Mouse (Mus musculus) midbrain, embryonic 10.5 days (tissue): ENCODE data around the gene Iqgap2. TPM values are rescaled to one million over a fixed set of nuclear protein-coding genes. Genes with fewer than 3 reads are reported as not detected.

ENCODE experiments used
- DNase-seq: peaks from one replicate; pipeline ENCODE4 v3.0.0-alpha.2; 2017; ENCODE audit warnings: low spot score
- H3K27ac ChIP-seq: fragments of 300-500 bp; sonication (generic); replicated peaks from 2 replicates; pipeline ENCODE4 v1.5.1; 2016; ENCODE audit warnings: mild to moderate bottlenecking
- H3K27me3 ChIP-seq: fragments of 300-500 bp; sonication (generic); 2 replicates; pipeline ENCODE4 v1.6.1; 2016; ENCODE audit warnings: low read depth, mild to moderate bottlenecking; ENCODE audit not compliant: poor library complexity, severe bottlenecking
- H3K36me3 ChIP-seq: fragments of 300-500 bp; sonication (generic); 2 replicates; pipeline ENCODE4 v1.6.1; 2016; ENCODE audit warnings: mild to moderate bottlenecking, moderate library complexity
- H3K4me1 ChIP-seq: fragments of 300-500 bp; sonication (generic); 2 replicates; pipeline ENCODE4 v1.6.1; 2016
- H3K4me3 ChIP-seq: fragments of 300-500 bp; sonication (generic); 2 replicates; pipeline ENCODE4 v1.5.1; 2016; ENCODE audit warnings: mild to moderate bottlenecking, moderate library complexity
- H3K9me3 ChIP-seq: fragments of 300-500 bp; sonication (generic); replicated peaks from 2 replicates; pipeline ENCODE4 v1.6.1; 2016; ENCODE audit warnings: mild to moderate bottlenecking
- WGBS: fragments of 180-500 bp; shearing (Covaris S2); methylation state at CpG from one replicate; pipeline ENCODE4 v1.1.7; 2016; 5-methylcytosine and 5-hydroxymethylcytosine counted together
- polyA plus RNA-seq: library from polyadenylated mRNA; unstranded; fragments of >200 nt; fragmentation: Nextera tagmentation; extraction: Ambion mirVana; gene quantifications from 2 replicates; pipeline ENCODE4 v1.2.1, GENCODE M21; 2016

Iqgap2 gene
- polyA plus RNA-seq, 1 experiment from 2014 or later, result 13.9 TPM

- WGBS, result 90% methylated on average over 4 of the region's 4 CpGs
- Histone ChIP-seq H3K4me1 (peaks cover 6% of the 10 kb centered on the region), H3K4me3 (no peak overlapping the region), H3K27me3 (no peaks in the 10 kb centered on the region), H3K36me3 (peaks cover 77% of the 10 kb centered on the region), H3K9me3 (no peaks in the 10 kb centered on the region), H3K27ac (no peak overlapping the region)
- no peak for DNase-seq
Measured at GRCm38 (mm10) chr13:95647248-95647647, 244.5 kb downstream of the Iqgap2 start.

GRCm38 (mm10) chr13:95646687-95647111 lies 245.0 kb downstream of the Iqgap2 start:
- DNase-seq, result no peak
- Histone ChIP-seq H3K27ac (no peak overlapping the region), H3K9me3 (no peaks in the 10 kb centered on the region), H3K4me3 (no peak overlapping the region), H3K36me3 (peaks cover 75% of the 10 kb centered on the region), H3K4me1 (peaks cover 6% of the 10 kb centered on the region), H3K27me3 (no peaks in the 10 kb centered on the region)
- WGBS, result 78% methylated on average over 9 of the region's 9 CpGs

GRCm38 (mm10) chr13:95643740-95644139 lies 248.0 kb downstream of the Iqgap2 start:
- DNase-seq, result no peak
- 83% methylated on average over 7 of the region's 7 CpGs for WGBS
- H3K27ac ChIP-seq, result no peak overlapping the region

GRCm38 (mm10) chr13:95641061-95641986 lies 250.4 kb downstream of the Iqgap2 start:
- peaks cover 60% of the 10 kb centered on the region for H3K36me3 ChIP-seq
- no peak for DNase-seq
- H3K27me3 ChIP-seq, result no peaks in the 10 kb centered on the region
- peaks cover 28% of the 10 kb centered on the region for H3K4me1 ChIP-seq
- 94% methylated on average over 17 of the region's 17 CpGs for WGBS
- H3K27ac ChIP-seq, result no peak overlapping the region
- H3K4me3 ChIP-seq, result no peak overlapping the region
- H3K9me3 ChIP-seq, result no peaks in the 10 kb centered on the region

More at GRCm38 (mm10) chr13:95643740-95644139, 248.0 kb downstream of the Iqgap2 start:
- Histone ChIP-seq H3K4me3 (no peak overlapping the region), H3K27me3 (no peaks in the 10 kb centered on the region), H3K4me1 (peaks cover 17% of the 10 kb centered on the region), H3K36me3 (peaks cover 65% of the 10 kb centered on the region), H3K9me3 (no peaks in the 10 kb centered on the region)

- Histone ChIP-seq H3K27ac (no peak overlapping the region), H3K36me3 (peaks cover 51% of the 10 kb centered on the region), H3K27me3 (no peaks in the 10 kb centered on the region), H3K9me3 (no peaks in the 10 kb centered on the region), H3K4me1 (peaks cover 28% of the 10 kb centered on the region), H3K4me3 (no peak overlapping the region)
- WGBS, result 100% methylated on average over 1 of the region's 1 CpGs
- DNase-seq, result no peak
Measured at GRCm38 (mm10) chr13:95640408-95640807, 251.3 kb downstream of the Iqgap2 start.

- H3K4me1 ChIP-seq, result peaks cover 28% of the 10 kb centered on the region
- peak; percentile 25 for DNase-seq
- H3K27ac ChIP-seq, result peak overlapping the region; percentile 43
- peaks cover 48% of the 10 kb centered on the region for H3K36me3 ChIP-seq
- WGBS, result 87% methylated on average over 15 of the region's 15 CpGs
- H3K4me3 ChIP-seq, result no peak overlapping the region
- H3K9me3 ChIP-seq, result no peaks in the 10 kb centered on the region
- H3K27me3 ChIP-seq, result no peaks in the 10 kb centered on the region
Measured at GRCm38 (mm10) chr13:95639336-95640116, 252.2 kb downstream of the Iqgap2 start.

- peak; percentile 22 for DNase-seq
Measured at GRCm38 (mm10) chr13:95638894-95639293, 252.8 kb downstream of the Iqgap2 start.

GRCm38 (mm10) chr13:95637737-95638136 lies 254.0 kb downstream of the Iqgap2 start:
- no peak for DNase-seq
- Histone ChIP-seq H3K9me3 (no peaks in the 10 kb centered on the region), H3K36me3 (peaks cover 38% of the 10 kb centered on the region), H3K4me3 (no peak overlapping the region), H3K4me1 (peaks cover 22% of the 10 kb centered on the region), H3K27me3 (no peaks in the 10 kb centered on the region), H3K27ac (0 out of 2 replicates have a peak overlapping the region, but pooled peaks have one; percentile 43)
- 91% methylated on average over 10 of the region's 10 CpGs for WGBS

More at GRCm38 (mm10) chr13:95638894-95639293, 252.8 kb downstream of the Iqgap2 start:
- WGBS, result 60% methylated on average over 5 of the region's 5 CpGs
- Histone ChIP-seq H3K36me3 (peaks cover 46% of the 10 kb centered on the region), H3K4me1 (peaks cover 22% of the 10 kb centered on the region), H3K27me3 (no peaks in the 10 kb centered on the region), H3K4me3 (no peak overlapping the region), H3K9me3 (no peaks in the 10 kb centered on the region), H3K27ac (peak overlapping the region; percentile 43)

GRCm38 (mm10) chr13:95635301-95635700 lies 256.4 kb downstream of the Iqgap2 start:
- no peaks in the 10 kb centered on the region for H3K9me3 ChIP-seq
- no peak overlapping the region for H3K4me3 ChIP-seq
- peaks cover 43% of the 10 kb centered on the region for H3K36me3 ChIP-seq
- H3K27ac ChIP-seq, result no peak overlapping the region
- no peak for DNase-seq
- WGBS, result 89% methylated on average over 12 of the region's 12 CpGs
- H3K4me1 ChIP-seq, result peaks cover 22% of the 10 kb centered on the region
- no peaks in the 10 kb centered on the region for H3K27me3 ChIP-seq

- H3K4me1 ChIP-seq, result peaks cover 17% of the 10 kb centered on the region
- H3K9me3 ChIP-seq, result no peaks in the 10 kb centered on the region
- peaks cover 51% of the 10 kb centered on the region for H3K36me3 ChIP-seq
- no peak overlapping the region for H3K4me3 ChIP-seq
- no peak overlapping the region for H3K27ac ChIP-seq
- DNase-seq, result no peak
- H3K27me3 ChIP-seq, result no peaks in the 10 kb centered on the region
- WGBS, result 64% methylated on average over 2 of the region's 2 CpGs
Measured at GRCm38 (mm10) chr13:95634451-95634850, 257.3 kb downstream of the Iqgap2 start.

- DNase-seq, result no peak
- 86% methylated on average over 2 of the region's 2 CpGs for WGBS
- Histone ChIP-seq H3K27ac (no peak overlapping the region), H3K4me1 (peaks cover 7% of the 10 kb centered on the region), H3K36me3 (peaks cover 62% of the 10 kb centered on the region), H3K4me3 (no peak overlapping the region), H3K27me3 (no peaks in the 10 kb centered on the region), H3K9me3 (no peaks in the 10 kb centered on the region)
Measured at GRCm38 (mm10) chr13:95633384-95633783, 258.3 kb downstream of the Iqgap2 start.

GRCm38 (mm10) chr13:95632144-95632543 lies 259.6 kb downstream of the Iqgap2 start:
- Histone ChIP-seq H3K27ac (no peak overlapping the region), H3K4me1 (no peaks in the 10 kb centered on the region), H3K4me3 (no peak overlapping the region), H3K36me3 (peaks cover 68% of the 10 kb centered on the region), H3K27me3 (no peaks in the 10 kb centered on the region), H3K9me3 (no peaks in the 10 kb centered on the region)
- DNase-seq, result no peak
- WGBS, result 92% methylated on average over 6 of the region's 6 CpGs
